8 mouse cellular contexts compared by ENCODE assay signal in genomic region chr10:80053259-80053780, GRCm38 (mm10). TPM values are rescaled to one million over a fixed set of nuclear protein-coding genes. Genes with fewer than 3 reads are reported as not detected.
DNase-seq lines count a peak whose midpoint lies in the region; ATAC-seq and TF ChIP-seq lines count a peak whose summit lies in the region.

No protein-coding gene starts in this region.

- H3K36me3 ChIP-seq in heart, embryonic 11.5 days (ENCODE audit: control insufficient read depth, insufficient read depth, low read length), result peaks cover 12% of the 10 kb centered on the region
- H3K36me3 ChIP-seq in kidney, embryonic 16.5 days (ENCODE audit: insufficient read depth, low read length), result peaks cover 27% of the 10 kb centered on the region
- H3K36me3 ChIP-seq in liver, adult 2 months (ENCODE audit: control insufficient read depth, insufficient read depth, low read length), result peaks cover 15% of the 10 kb centered on the region; the same call in 1 of the 2 replicates
- peaks cover 8% of the 10 kb centered on the region for H3K36me3 ChIP-seq in myocyte (ENCODE audit: control insufficient read depth, insufficient read depth)
- peaks cover 5% of the 10 kb centered on the region; the same call in 1 of the 2 replicates for H3K36me3 ChIP-seq in splenic B cell, adult 2 months (ENCODE audit: control insufficient read depth, insufficient read depth, low read length, poor library complexity, severe bottlenecking)

- TF ChIP-seq CTCF in liver, adult 2 months (IDR thresholded peaks at IDR 0.05; ENCODE audit: low read depth, low read length), result no peak

- no peaks in the 10 kb centered on the region; the same call in 1 of the 2 replicates for H3K9me3 ChIP-seq in heart, embryonic 11.5 days (replicated peaks; ENCODE audit: control insufficient read depth, low read length)
- H3K9me3 ChIP-seq in kidney, embryonic 16.5 days (ENCODE audit: low read length), result no peaks in the 10 kb centered on the region

- H3ac ChIP-seq in myocyte (ENCODE audit: control insufficient read depth, insufficient read length), result peak overlapping the region; percentile 71

- WGBS in heart, embryonic 11.5 days (ENCODE audit: insufficient replicate concordance), result under 1% methylated on average over 47 of the region's 47 CpGs
- WGBS in kidney, embryonic 16.5 days, result under 1% methylated on average over 47 of the region's 47 CpGs
- under 1% methylated on average over 47 of the region's 47 CpGs for WGBS in liver, adult 2 months

- peak overlapping the region; percentile 99 for H3K27ac ChIP-seq in heart, embryonic 11.5 days (ENCODE audit: low read depth, low read length)
- peak overlapping the region; percentile 98 for H3K27ac ChIP-seq in kidney, embryonic 16.5 days (ENCODE audit: low read length)
- H3K27ac ChIP-seq in liver, adult 2 months (replicated peaks; ENCODE audit: insufficient read depth, low read depth, low read length), result peak overlapping the region; percentile 93

- peak; percentile 99 for DNase-seq in B cell, adult 2 months
- peak; percentile 100 for DNase-seq in brain, adult 2 months (ENCODE audit: low read depth, low spot score)
- peak; percentile 93 for DNase-seq in liver, adult 2 months (ENCODE audit: extremely low read depth, low read depth, low spot score)
- peak; percentile 100 for DNase-seq in splenic B cell, adult 2 months (ENCODE audit: low read depth, low spot score)

- H3K4me3 ChIP-seq in heart, embryonic 11.5 days (ENCODE audit: low read depth, low read length), result peak overlapping the region; percentile 93
- peak overlapping the region; percentile 81 for H3K4me3 ChIP-seq in kidney, embryonic 16.5 days (ENCODE audit: low read length)
- peak overlapping the region; percentile 78 for H3K4me3 ChIP-seq in liver, adult 2 months (ENCODE audit: insufficient read depth, low read depth, low read length)
- H3K4me3 ChIP-seq in myocyte, result peak overlapping the region; percentile 96

- H3K4me1 ChIP-seq in heart, embryonic 11.5 days (ENCODE audit: control insufficient read depth, insufficient read depth, low read length), result peaks cover 39% of the 10 kb centered on the region
- peaks cover 43% of the 10 kb centered on the region for H3K4me1 ChIP-seq in kidney, embryonic 16.5 days (ENCODE audit: insufficient read depth, low read length)
- peaks cover 24% of the 10 kb centered on the region for H3K4me1 ChIP-seq in liver, adult 2 months (ENCODE audit: control insufficient read depth, insufficient read depth, low read length)

- H3K27me3 ChIP-seq in heart, embryonic 11.5 days (ENCODE audit: control insufficient read depth, insufficient read depth, low read length), result no peaks in the 10 kb centered on the region
- H3K27me3 ChIP-seq in kidney, embryonic 16.5 days (ENCODE audit: insufficient read depth, low read length), result no peaks in the 10 kb centered on the region
- no peaks in the 10 kb centered on the region for H3K27me3 ChIP-seq in liver, adult 2 months (ENCODE audit: control insufficient read depth, insufficient read depth, low read length)
- H3K27me3 ChIP-seq in myocyte (ENCODE audit: control insufficient read depth, insufficient read depth, insufficient read length), result no peaks in the 10 kb centered on the region
- H3K27me3 ChIP-seq in splenic B cell, adult 2 months (ENCODE audit: control insufficient read depth, insufficient read depth, low read length, poor library complexity, severe bottlenecking), result no peaks in the 10 kb centered on the region

- peaks cover 7% of the 10 kb centered on the region; the same call in 1 of the 2 replicates for H3K79me2 ChIP-seq in liver, adult 2 months (ENCODE audit: control insufficient read depth, insufficient read depth, low read length)
- H3K79me2 ChIP-seq in myocyte (ENCODE audit: control insufficient read depth, insufficient read depth), result peaks cover 23% of the 10 kb centered on the region

- TF ChIP-seq POLR2A in liver, adult 2 months (IDR thresholded peaks at IDR 0.05; ENCODE audit: extremely low read depth, insufficient read depth, low read length), result peak; percentile 98
- peak; percentile 57 for TF ChIP-seq POLR2A in myocyte (IDR thresholded peaks at IDR 0.05; ENCODE audit: insufficient read length, low read depth)

- peak; percentile 89 for ATAC-seq in erythroblast, adult 5-6 weeks (replicated peaks; ENCODE audit: low FRiP score, poor library complexity, severe bottlenecking)
- peak; percentile 93 for ATAC-seq in heart, embryonic 11.5 days (replicated peaks; ENCODE audit: insufficient number of reproducible peaks, low FRiP score, low TSS enrichment)
- peak; percentile 97 for ATAC-seq in kidney, embryonic 16.5 days (ENCODE audit: low FRiP score, low TSS enrichment)

- H3K9ac ChIP-seq in heart, embryonic 11.5 days (ENCODE audit: low read depth, low read length), result peak overlapping the region; percentile 99
- H3K9ac ChIP-seq in kidney, embryonic 16.5 days (replicated peaks; ENCODE audit: low read length), result peak overlapping the region; percentile 95
- peak overlapping the region; percentile 97 for H3K9ac ChIP-seq in liver, adult 2 months (ENCODE audit: low read depth, low read length)

- H3K4me2 ChIP-seq in heart, embryonic 11.5 days, result peak overlapping the region; percentile 88
- peak overlapping the region; percentile 86 for H3K4me2 ChIP-seq in kidney, embryonic 16.5 days (replicated peaks; ENCODE audit: low read depth, low read length)
- peak overlapping the region; percentile 74 for H3K4me2 ChIP-seq in myocyte (ENCODE audit: low read depth)

TF ChIP-seq in myocyte, 11 proteins besides CTCF, POLR2A, EP300 and RAD21:
- TF ChIP-seq CEBPB (IDR thresholded peaks at IDR 0.05; ENCODE audit: insufficient read depth, poor library complexity, severe bottlenecking) (no peak), REST (IDR thresholded peaks at IDR 0.05; ENCODE audit: insufficient read depth, insufficient read length) (no peak), MYOD1 (IDR thresholded peaks at IDR 0.05; ENCODE audit: control insufficient read depth in 1 of 3, insufficient read length in 2 of 3, low read depth in 2 of 3) (peak in 1 of 3 experiments; percentile 22), SRF (IDR thresholded peaks at IDR 0.05; ENCODE audit: control insufficient read depth, insufficient read length, low read depth) (peak; percentile 79), USF1 (IDR thresholded peaks at IDR 0.05; ENCODE audit: low read depth) (no peak), MYOG (IDR thresholded peaks at IDR 0.05; ENCODE audit: control insufficient read depth in 1 of 3, insufficient read depth in 1 of 3, insufficient read length in 2 of 3, low read depth in 2 of 3) (peak in 1 of 3 experiments; percentile 12), TCF12 (IDR thresholded peaks at IDR 0.05; ENCODE audit: insufficient read depth, poor library complexity, severe bottlenecking) (no peak), POLR2AphosphoS2 (IDR thresholded peaks at IDR 0.05; ENCODE audit: insufficient read length, low read depth) (peak; percentile 86), E2F4 (IDR thresholded peaks at IDR 0.05; ENCODE audit: insufficient read depth) (no peak), TCF3 (IDR thresholded peaks at IDR 0.05; ENCODE audit: insufficient read length, low read depth) (no peak), MAX (IDR thresholded peaks at IDR 0.05; ENCODE audit: low read depth) (no peak)

RNA-seq across cellular contexts. Expression of gene Gpx4, which starts 6.4 kb away (rescaled TPM):
- total RNA-seq in erythroblast, adult 5-6 weeks (2015; ENCODE audit: low replicate concordance), result 108 and 169 TPM in 2 replicates
- total RNA-seq in erythroblast, adult 5-6 weeks (2017; ENCODE audit: low replicate concordance), result 96.3 and 123 TPM in 2 replicates
- 711 and 729 TPM in 2 replicates for polyA plus RNA-seq in heart, embryonic 11.5 days (2014; fragmentation: Nextera tagmentation; extraction: Ambion mirVana)
- polyA plus RNA-seq in kidney, embryonic 16.5 days (2015; fragmentation: Nextera tagmentation; extraction: Ambion mirVana), result 617 and 706 TPM in 2 replicates
- 712 and 752 TPM in 2 replicates for total RNA-seq in liver, adult 2 months (2014; rRNA removed)
- 535 and 559 TPM in 2 replicates for polyA plus RNA-seq in liver, adult 2 months (2012; rRNA removed)
- 1,278 TPM for polyA plus RNA-seq in myocyte (2012; fragmentation: generic; extraction: Trizol)

RNA-seq across cellular contexts. Expression of gene Polr2e, which starts 13.7 kb away (rescaled TPM):
- total RNA-seq in erythroblast, adult 5-6 weeks (2015; ENCODE audit: low replicate concordance), result 23.6 and 33.4 TPM in 2 replicates
- 4.5 and 9.9 TPM in 2 replicates for total RNA-seq in erythroblast, adult 5-6 weeks (2017; ENCODE audit: low replicate concordance)
- 160 and 182 TPM in 2 replicates for polyA plus RNA-seq in heart, embryonic 11.5 days (2014; fragmentation: Nextera tagmentation; extraction: Ambion mirVana)
- 242 and 248 TPM in 2 replicates for polyA plus RNA-seq in kidney, embryonic 16.5 days (2015; fragmentation: Nextera tagmentation; extraction: Ambion mirVana)
- 26.4 and 39.1 TPM in 2 replicates for total RNA-seq in liver, adult 2 months (2014; rRNA removed)
- polyA plus RNA-seq in liver, adult 2 months (2012; rRNA removed), result 71.1 and 74.6 TPM in 2 replicates
- 209 TPM for polyA plus RNA-seq in myocyte (2012; fragmentation: generic; extraction: Trizol)

RNA-seq across cellular contexts. Expression of gene Arhgap45, which starts 36.9 kb away (rescaled TPM):
- 23.1 and 31.6 TPM in 2 replicates for total RNA-seq in erythroblast, adult 5-6 weeks (2015; ENCODE audit: low replicate concordance)
- total RNA-seq in erythroblast, adult 5-6 weeks (2017; ENCODE audit: low replicate concordance), result 28.6 and 35.8 TPM in 2 replicates
- 6.2 and 7.5 TPM in 2 replicates for polyA plus RNA-seq in heart, embryonic 11.5 days (2014; fragmentation: Nextera tagmentation; extraction: Ambion mirVana)
- polyA plus RNA-seq in kidney, embryonic 16.5 days (2015; fragmentation: Nextera tagmentation; extraction: Ambion mirVana), result 10.5 and 11.3 TPM in 2 replicates
- total RNA-seq in liver, adult 2 months (2014; rRNA removed), result 4.5 and 4.6 TPM in 2 replicates
- 7.7 and 10.9 TPM in 2 replicates for polyA plus RNA-seq in liver, adult 2 months (2012; rRNA removed)
- 0.53 TPM for polyA plus RNA-seq in myocyte (2012; fragmentation: generic; extraction: Trizol)

RNA-seq across cellular contexts. Expression of gene Sbno2, which starts 52.1 kb away (rescaled TPM):
- total RNA-seq in erythroblast, adult 5-6 weeks (2015; ENCODE audit: low replicate concordance), result 9.2 and 12.5 TPM in 2 replicates
- 17.1 and 20.9 TPM in 2 replicates for total RNA-seq in erythroblast, adult 5-6 weeks (2017; ENCODE audit: low replicate concordance)
- polyA plus RNA-seq in heart, embryonic 11.5 days (2014; fragmentation: Nextera tagmentation; extraction: Ambion mirVana), result 8.4 and 9.6 TPM in 2 replicates
- 16.1 and 17.6 TPM in 2 replicates for polyA plus RNA-seq in kidney, embryonic 16.5 days (2015; fragmentation: Nextera tagmentation; extraction: Ambion mirVana)
- total RNA-seq in liver, adult 2 months (2014; rRNA removed), result 8.9 and 11.8 TPM in 2 replicates
- 19.2 and 25.9 TPM in 2 replicates for polyA plus RNA-seq in liver, adult 2 months (2012; rRNA removed)
- polyA plus RNA-seq in myocyte (2012; fragmentation: generic; extraction: Trizol), result 44.6 TPM

RNA-seq across cellular contexts. Expression of gene Abca7, which starts 57.0 kb away (rescaled TPM):
- 14.4 and 18.2 TPM in 2 replicates for total RNA-seq in erythroblast, adult 5-6 weeks (2015; ENCODE audit: low replicate concordance)
- total RNA-seq in erythroblast, adult 5-6 weeks (2017; ENCODE audit: low replicate concordance), result 19.4 and 27.7 TPM in 2 replicates
- 2.1 and 2.8 TPM in 2 replicates for polyA plus RNA-seq in heart, embryonic 11.5 days (2014; fragmentation: Nextera tagmentation; extraction: Ambion mirVana)
- polyA plus RNA-seq in kidney, embryonic 16.5 days (2015; fragmentation: Nextera tagmentation; extraction: Ambion mirVana), result 4.2 and 4.4 TPM in 2 replicates
- total RNA-seq in liver, adult 2 months (2014; rRNA removed), result 1.4 and 1.9 TPM in 2 replicates
- polyA plus RNA-seq in liver, adult 2 months (2012; rRNA removed), result 3.2 and 3.4 TPM in 2 replicates
- 15.6 TPM for polyA plus RNA-seq in myocyte (2012; fragmentation: generic; extraction: Trizol)

Comparison
In these comparisons a context has a peak if more than half of its experiments do, and no peak if none do; other contexts are left out.
1. Peak in every context shown above with its lines: DNase-seq, ATAC-seq, H3K4me3 ChIP-seq and H3K27ac ChIP-seq.